Mouse (Mus musculus): ENCODE measurements around the gene Mtmr14.

Gene Mtmr14

GRCm38 (mm10) chr6:113237542-113238270 is at the start of gene Mtmr14:
TSS of gene Mtmr14 (plus strand) at chr6:113237843.
- peak; percentile 94 for DNase-seq (ENCODE audit: low read depth, low spot score)

DNA sequence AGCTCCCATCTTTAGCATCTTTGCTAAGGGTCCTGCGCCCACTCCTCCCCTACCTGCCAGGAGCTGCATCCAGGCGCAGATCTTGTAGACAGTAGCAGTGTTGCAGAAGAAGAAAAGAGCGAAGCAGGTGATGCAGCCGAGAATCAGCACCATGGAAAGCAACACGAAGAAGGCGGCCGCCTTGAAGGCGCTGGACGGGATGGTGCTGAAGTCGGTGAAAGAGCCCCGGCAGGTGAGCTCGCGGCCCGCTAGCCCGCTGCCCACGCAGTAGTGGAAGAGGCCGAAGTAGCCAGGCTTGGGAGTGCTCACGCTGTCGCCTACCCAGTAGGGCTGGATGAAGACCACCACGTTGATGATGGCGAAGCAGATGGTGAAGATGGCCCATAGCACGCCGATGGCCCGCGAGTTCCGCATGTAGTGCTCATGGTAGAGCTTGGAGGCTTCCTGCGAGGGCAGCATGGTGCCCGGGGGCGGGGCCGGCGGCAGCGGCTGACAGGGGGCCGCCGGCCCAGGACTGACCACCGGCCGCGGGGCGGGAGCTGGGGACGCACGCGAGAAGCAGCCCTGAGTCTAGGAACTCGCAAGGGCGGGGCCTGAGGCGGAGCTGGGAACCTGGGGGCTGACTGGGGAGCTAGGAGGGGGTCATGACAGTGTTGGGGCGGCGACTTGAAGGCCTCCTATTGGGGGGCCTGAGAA is 43.7 kb upstream of the Mtmr14 start:
- no peak for DNase-seq (ENCODE audit: low read depth, low spot score)

- no peak for DNase-seq (ENCODE audit: low read depth, low spot score)
Observed at GRCm38 (mm10) chr6:113194517-113194840, 43.2 kb upstream of the Mtmr14 start.

DNA sequence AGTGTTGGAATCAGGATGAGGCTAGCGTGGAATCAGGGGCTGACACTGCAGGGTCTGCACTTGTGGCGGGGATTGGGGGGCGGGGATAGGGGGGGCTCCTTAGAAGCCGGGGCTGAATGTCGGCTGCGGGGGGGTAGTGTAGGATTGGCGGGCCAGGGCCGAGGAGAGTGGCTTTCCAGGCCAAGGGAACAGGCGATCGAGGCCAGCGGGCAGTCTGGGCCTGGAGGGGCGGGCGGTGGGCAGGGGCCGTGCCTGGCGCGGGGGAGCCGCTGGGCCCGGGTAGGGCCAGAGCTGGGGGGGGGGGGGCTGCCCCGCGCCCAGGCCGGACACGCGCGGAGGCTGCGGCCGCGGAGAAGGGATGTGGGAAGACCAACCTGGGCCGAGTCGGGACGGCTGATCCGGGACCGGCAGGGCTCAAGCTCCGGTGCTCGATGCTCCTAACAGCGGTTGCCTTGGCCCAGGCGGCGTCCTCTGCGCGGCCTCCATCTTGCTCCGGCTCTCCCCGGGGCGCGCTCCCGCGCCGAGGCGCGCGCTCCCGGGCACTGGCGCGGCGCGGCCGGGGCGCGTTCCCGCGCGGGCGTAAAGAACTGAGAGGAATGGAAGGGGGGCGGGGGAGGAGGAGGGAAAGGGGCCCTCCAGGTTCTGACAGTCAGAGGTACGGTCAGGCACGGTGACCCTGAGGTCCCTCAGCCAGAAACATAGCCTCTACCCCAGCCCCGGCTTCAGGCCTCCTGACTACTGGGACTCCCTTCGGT is 42.6 kb upstream of the Mtmr14 start, which contains the start of gene Lhfpl4:
TSS of gene Lhfpl4 (minus strand) at position 544 of the 755 bp plus-strand sequence.
- DNase-seq (ENCODE audit: low read depth, low spot score): no peak

- DNase-seq (ENCODE audit: low read depth, low spot score): no peak
Observed at GRCm38 (mm10) chr6:113195596-113195992, 42.0 kb upstream of the Mtmr14 start.

- no peak for DNase-seq (ENCODE audit: low read depth, low spot score)
Observed at GRCm38 (mm10) chr6:113216280-113216679, 21.4 kb upstream of the Mtmr14 start.

- DNase-seq (ENCODE audit: low read depth, low spot score): no peak
Observed at GRCm38 (mm10) chr6:113225798-113226197, 11.8 kb upstream of the Mtmr14 start.

- DNase-seq (ENCODE audit: low read depth, low spot score): no peak
Observed at GRCm38 (mm10) chr6:113226705-113227104, 10.9 kb upstream of the Mtmr14 start.

DNA sequence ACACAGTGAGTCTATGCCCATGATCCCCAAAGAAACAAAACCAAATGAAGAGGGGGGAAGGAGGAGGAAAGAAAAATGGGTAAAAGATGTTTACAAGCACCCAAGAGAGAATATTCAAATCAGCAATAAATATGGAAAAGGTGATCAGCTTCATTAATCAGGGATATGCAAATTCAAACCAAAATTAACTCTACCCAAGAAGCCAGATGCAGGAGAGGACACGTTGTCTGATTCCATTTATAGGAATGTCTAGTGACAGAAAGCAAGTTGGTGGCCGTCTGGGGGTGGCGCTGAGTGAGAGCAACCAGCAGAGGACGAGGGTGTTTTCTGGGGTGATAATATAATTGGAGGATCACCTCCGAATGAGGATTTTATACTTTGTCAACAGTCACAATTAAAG is 2.5 kb upstream of the Mtmr14 start:
- no peak for DNase-seq (ENCODE audit: low read depth, low spot score)

GRCm38 (mm10) chr6:113238442-113238841 is 799 bp downstream of the Mtmr14 start:
- DNase-seq (ENCODE audit: low read depth, low spot score): peak; percentile 9

GRCm38 (mm10) chr6:113242753-113243152 is 5.1 kb downstream of the Mtmr14 start:
- no peak for DNase-seq (ENCODE audit: low read depth, low spot score)

GRCm38 (mm10) chr6:113245585-113245984 is 7.9 kb downstream of the Mtmr14 start:
- DNase-seq (ENCODE audit: low read depth, low spot score): no peak

GRCm38 (mm10) chr6:113250786-113251185 is 13.1 kb downstream of the Mtmr14 start:
- no peak for DNase-seq (ENCODE audit: low read depth, low spot score)

- no peak for DNase-seq (ENCODE audit: low read depth, low spot score)
Observed at GRCm38 (mm10) chr6:113251921-113252320, 14.3 kb downstream of the Mtmr14 start.

DNA sequence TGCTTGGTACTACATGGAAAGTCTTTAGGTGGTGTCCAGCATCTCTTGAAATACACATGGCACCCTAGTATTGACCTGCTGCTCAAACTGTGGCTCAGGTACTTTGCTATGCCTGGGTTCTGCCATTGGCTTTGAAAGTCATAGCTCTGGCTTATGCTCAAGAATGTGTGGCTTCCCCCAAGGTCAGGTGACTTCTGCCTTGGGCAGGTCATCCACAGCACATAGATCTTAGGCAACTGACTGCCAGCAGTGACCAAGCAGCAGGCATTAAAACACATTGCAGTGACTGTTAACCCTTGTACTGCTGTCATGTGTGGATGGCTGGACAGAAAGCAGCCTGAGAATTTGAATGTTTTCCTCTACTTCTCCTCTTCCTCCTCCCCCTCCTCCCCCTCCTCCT is 17.3 kb downstream of the Mtmr14 start:
- no peak for DNase-seq (ENCODE audit: low read depth, low spot score)

DNA sequence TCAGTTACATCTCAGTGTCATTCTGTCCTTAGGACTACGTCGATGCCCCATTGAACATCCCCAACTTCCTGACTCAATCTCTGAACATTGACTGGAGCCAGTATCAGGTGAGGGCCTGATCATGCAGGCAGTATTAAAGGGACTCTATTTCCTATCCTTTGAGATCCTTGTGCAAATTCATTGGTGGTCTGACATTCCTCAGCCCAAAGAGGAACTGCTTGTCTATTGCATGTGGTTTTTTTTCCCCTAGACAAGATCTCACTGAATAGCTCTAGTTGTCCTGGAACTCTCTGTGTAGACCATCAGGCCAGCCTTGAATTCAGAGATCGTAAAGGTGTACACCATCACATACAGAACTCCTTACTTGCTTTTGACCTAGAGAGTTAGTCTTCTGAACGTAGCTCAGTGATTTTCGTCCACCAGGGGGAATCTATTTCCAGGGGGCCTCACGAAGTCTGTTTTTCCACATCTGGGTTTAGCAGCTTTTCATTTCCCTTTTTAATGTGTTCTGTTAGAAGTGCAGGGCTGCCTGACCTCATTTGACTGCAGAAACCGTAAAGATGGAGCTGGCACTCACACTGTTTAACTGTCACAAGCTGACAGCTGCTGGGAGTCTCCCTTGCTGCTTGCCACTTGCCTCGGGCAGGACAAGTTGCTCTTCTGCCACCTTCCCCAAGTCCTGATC is 23.7 kb downstream of the Mtmr14 start:
- no peak for DNase-seq (ENCODE audit: low read depth, low spot score)

- no peak for DNase-seq (ENCODE audit: low read depth, low spot score)
Observed at GRCm38 (mm10) chr6:113263531-113263930, 25.9 kb downstream of the Mtmr14 start.

DNA sequence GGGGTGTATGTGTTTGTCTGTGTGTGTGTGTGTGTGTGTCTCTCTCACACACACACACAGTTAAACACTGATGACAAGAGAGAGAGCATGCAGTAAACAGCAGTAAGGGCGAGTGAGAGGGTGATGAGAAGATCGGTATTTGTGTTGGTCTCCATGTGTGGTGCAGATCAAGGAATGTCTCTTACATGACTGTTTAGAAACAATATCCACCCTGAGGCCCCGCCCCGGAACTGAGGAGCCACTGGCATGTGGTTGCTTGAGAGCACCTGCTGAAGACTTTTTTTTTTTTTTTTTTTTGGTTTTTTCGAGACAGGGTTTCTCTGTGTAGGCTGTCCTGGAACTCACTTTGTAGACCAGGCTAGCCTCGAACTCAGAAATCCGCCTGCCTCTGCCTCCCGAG is 26.8 kb downstream of the Mtmr14 start:
- DNase-seq (ENCODE audit: low read depth, low spot score): no peak

DNA sequence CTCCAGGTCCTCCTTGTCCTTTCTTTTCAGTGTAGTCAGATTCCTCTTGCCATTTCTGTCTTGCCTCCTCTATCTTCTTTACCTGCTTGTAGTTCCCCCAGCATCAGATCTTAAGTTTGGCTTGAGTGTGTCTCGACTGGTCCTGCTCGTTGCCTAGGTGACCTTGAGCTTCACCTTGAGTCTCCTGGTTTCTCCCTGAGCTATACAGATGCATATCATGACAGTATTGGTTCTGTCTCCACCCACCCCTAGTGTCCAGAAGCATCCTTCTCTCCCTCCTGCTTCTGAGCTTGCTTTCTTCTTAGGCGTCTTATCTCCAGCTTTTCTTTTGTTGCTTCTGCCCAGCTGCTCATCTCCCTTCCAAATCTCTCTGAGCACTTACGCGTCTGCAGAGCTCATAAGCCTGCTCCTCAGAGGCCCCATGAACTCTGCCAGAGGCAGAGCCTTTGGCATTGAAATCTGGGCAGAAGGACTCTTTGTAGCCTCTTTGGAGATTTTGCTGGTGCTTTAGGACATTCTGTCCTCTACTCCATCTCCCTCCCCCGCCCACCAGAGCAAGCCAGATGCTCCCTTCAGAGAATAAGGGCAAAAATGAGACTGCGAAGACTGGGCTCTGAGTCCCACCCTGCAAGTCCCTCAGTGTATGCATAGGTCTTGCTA is 29.5 kb downstream of the Mtmr14 start:
- no peak for DNase-seq (ENCODE audit: low read depth, low spot score)

GRCm38 (mm10) chr6:113267988-113268387 is 30.3 kb downstream of the Mtmr14 start:
- DNase-seq (ENCODE audit: low read depth, low spot score): no peak

DNA sequence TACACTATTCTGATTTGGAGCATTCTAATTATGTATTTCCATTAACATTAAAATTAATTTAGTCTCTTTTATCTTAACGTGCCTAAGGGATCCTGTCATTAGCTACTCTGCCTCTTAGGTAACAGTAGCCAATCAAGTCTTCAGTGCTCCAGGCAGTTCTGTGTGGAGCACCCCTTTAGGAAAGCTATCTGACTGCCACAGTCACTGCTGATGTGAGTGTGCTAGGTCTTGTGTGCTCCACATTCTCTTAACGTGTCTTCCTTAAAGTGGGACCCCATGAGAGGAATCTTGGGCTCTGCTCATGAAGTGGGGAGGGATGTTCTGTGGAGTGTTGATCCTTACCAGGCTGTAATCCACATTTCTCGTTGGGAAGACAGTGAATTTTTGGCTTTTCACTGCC is 34.7 kb downstream of the Mtmr14 start:
- no peak for DNase-seq (ENCODE audit: low read depth, low spot score)
